ENCODE assay signal across 16 mouse cellular contexts in genomic region chr9:71737257-71738023, GRCm38 (mm10). TPM values are rescaled to one million over a fixed set of nuclear protein-coding genes. Genes with fewer than 3 reads are reported as not detected.
DNase-seq lines count a peak whose midpoint lies in the region; ATAC-seq and TF ChIP-seq lines count a peak whose summit lies in the region.
"Had no signal": no experiment of that assay in that cellular context is flagged by ENCODE, and none has a peak within 500 bp of the region (broad histone marks: within the 10 kb centered on the region; RNA-seq: fewer than 3 reads in every experiment).

No protein-coding gene starts in this region.

- no peak overlapping the region for H3K4me3 ChIP-seq in heart, embryonic 13.5 days
- H3K4me3 ChIP-seq in liver, adult 2 months (ENCODE audit: insufficient read depth, low read depth, low read length): no peak overlapping the region
- H3K4me3 ChIP-seq in liver, postnatal 0 days (ENCODE audit: low read depth, low read length): no peak overlapping the region
- H3K4me3 ChIP-seq: megakaryocyte, embryonic 14.5 days; neural tube, embryonic 12.5 days had no signal

- H3K36me3 ChIP-seq in heart, embryonic 13.5 days: no peaks in the 10 kb centered on the region; the same call in 1 of the 2 replicates
- no peaks in the 10 kb centered on the region for H3K36me3 ChIP-seq in liver, adult 2 months (ENCODE audit: control insufficient read depth, insufficient read depth, low read length)
- H3K36me3 ChIP-seq in liver, postnatal 0 days (replicated peaks; ENCODE audit: insufficient read depth, low read length): no peaks in the 10 kb centered on the region
- H3K36me3 ChIP-seq: neural tube, embryonic 12.5 days had no signal

- H3K79me2 ChIP-seq in liver, adult 2 months (ENCODE audit: control insufficient read depth, insufficient read depth, low read length): peaks cover 44% of the 10 kb centered on the region

- H3K9me3 ChIP-seq in heart, embryonic 13.5 days: no peaks in the 10 kb centered on the region
- no peaks in the 10 kb centered on the region for H3K9me3 ChIP-seq in liver, postnatal 0 days (ENCODE audit: low read length)
- H3K9me3 ChIP-seq: megakaryocyte, embryonic 14.5 days; neural tube, embryonic 12.5 days had no signal

- no peak for DNase-seq in heart, postnatal 4 days
- DNase-seq in liver, adult 2 months (ENCODE audit: extremely low read depth, low read depth, low spot score): peak; percentile 68
- DNase-seq in liver, postnatal 0 days: no peak
- DNase-seq in brain, embryonic 14.5 days (ENCODE audit: low read depth): peak; percentile 24
- peak; percentile 22 for DNase-seq in lung, postnatal 25 days (ENCODE audit: low spot score)
- no peak for DNase-seq in cerebellum, adult 11-12 months
- DNase-seq: adrenal gland, postnatal 14 days; cerebellum, postnatal 10 days; embryo, embryonic 11 days; gastrocnemius, postnatal 14 days had no signal

- H3K4me2 ChIP-seq in heart, embryonic 13.5 days: no peak overlapping the region
- no peak overlapping the region for H3K4me2 ChIP-seq in liver, postnatal 0 days (ENCODE audit: low read depth, low read length)
- H3K4me2 ChIP-seq: neural tube, embryonic 12.5 days had no signal

- H3K27me3 ChIP-seq in heart, embryonic 13.5 days (replicated peaks): no peaks in the 10 kb centered on the region
- no peaks in the 10 kb centered on the region for H3K27me3 ChIP-seq in liver, adult 2 months (ENCODE audit: control insufficient read depth, insufficient read depth, low read length)
- no peaks in the 10 kb centered on the region for H3K27me3 ChIP-seq in liver, postnatal 0 days (ENCODE audit: insufficient read depth, low read length)
- H3K27me3 ChIP-seq: neural tube, embryonic 12.5 days had no signal

- peaks cover 79% of the 10 kb centered on the region for H3K4me1 ChIP-seq in heart, embryonic 13.5 days
- peaks cover 32% of the 10 kb centered on the region for H3K4me1 ChIP-seq in liver, adult 2 months (ENCODE audit: control insufficient read depth, insufficient read depth, low read length)
- H3K4me1 ChIP-seq in liver, postnatal 0 days (ENCODE audit: insufficient read depth): 0 out of 2 replicates have a peak, but pooled peaks cover 3% of the 10 kb centered on the region
- H3K4me1 ChIP-seq: megakaryocyte, embryonic 14.5 days; neural tube, embryonic 12.5 days had no signal

- no peak for ATAC-seq in heart, embryonic 13.5 days (ENCODE audit: extremely low read depth, insufficient number of reproducible peaks, low FRiP score, low TSS enrichment)
- ATAC-seq in liver, postnatal 0 days: no peak
- ATAC-seq: CD4-positive, CD25-positive, alpha-beta regulatory T cell, adult 4 months; inflammation-experienced regulatory T-cells, adult 6 months had no signal

- 62% methylated on average over 3 of the region's 3 CpGs for WGBS in heart, embryonic 13.5 days
- 23% methylated on average over 3 of the region's 3 CpGs for WGBS in liver, adult 2 months
- 68% methylated on average over 3 of the region's 3 CpGs for WGBS in liver, postnatal 0 days (ENCODE audit: insufficient replicate concordance)

- no peak overlapping the region for H3K9ac ChIP-seq in heart, embryonic 13.5 days
- no peak overlapping the region for H3K9ac ChIP-seq in liver, adult 2 months (ENCODE audit: low read depth, low read length)
- no peak overlapping the region for H3K9ac ChIP-seq in liver, postnatal 0 days (replicated peaks)
- H3K9ac ChIP-seq: liver, embryonic 14.5 days; neural tube, embryonic 12.5 days had no signal

- TF ChIP-seq CTCF in liver, adult 2 months (IDR thresholded peaks at IDR 0.05; ENCODE audit: low read depth, low read length): no peak
- TF ChIP-seq CTCF in liver, postnatal 0 days (IDR thresholded peaks at IDR 0.05; ENCODE audit: low read depth): no peak
- TF ChIP-seq CTCF in brain, embryonic 14.5 days (IDR thresholded peaks at IDR 0.05; ENCODE audit: borderline replicate concordance, extremely low read depth, insufficient read depth, insufficient read length): no peak

- TF ChIP-seq POLR2A in liver, adult 2 months (IDR thresholded peaks at IDR 0.05; ENCODE audit: extremely low read depth, insufficient read depth, low read length): no peak
- no peak for TF ChIP-seq POLR2A in brain, embryonic 14.5 days (IDR thresholded peaks at IDR 0.05; ENCODE audit: borderline replicate concordance, extremely low read depth, insufficient read depth, insufficient read length, poor library complexity, severe bottlenecking)

- TF ChIP-seq EP300 in liver, postnatal 0 days (IDR thresholded peaks at IDR 0.05; ENCODE audit: low read depth): no peak

- H3K27ac ChIP-seq in heart, embryonic 13.5 days (replicated peaks): peak overlapping the region; percentile 55
- peak overlapping the region; percentile 69 for H3K27ac ChIP-seq in liver, adult 2 months (replicated peaks; ENCODE audit: insufficient read depth, low read depth, low read length)
- no peak overlapping the region for H3K27ac ChIP-seq in liver, postnatal 0 days (ENCODE audit: low read depth)
- H3K27ac ChIP-seq: liver, embryonic 14.5 days; neural tube, embryonic 12.5 days had no signal

RNA-seq across cellular contexts. Expression of gene Cgnl1, which starts 34.0 kb away (rescaled TPM):
- 38.7 and 41.3 TPM in 2 replicates for polyA plus RNA-seq in heart, embryonic 13.5 days (2015; fragmentation: Nextera tagmentation; extraction: Ambion mirVana)
- total RNA-seq in heart, postnatal 4 days (2021): 10 to 100 TPM; 55.8 to 56.7 TPM
- 22.4 and 25.0 TPM in 2 replicates for total RNA-seq in liver, adult 2 months (2014; rRNA removed)
- polyA plus RNA-seq in liver, adult 2 months (2012; rRNA removed): 16.3 and 17.2 TPM in 2 replicates
- polyA plus RNA-seq in liver, postnatal 0 days (2015; fragmentation: Nextera tagmentation; extraction: Ambion mirVana): 1.7 and 2.2 TPM in 2 replicates
- 3.0 and 8.2 TPM in 2 replicates for polyA plus RNA-seq in brain, embryonic 14.5 days (2012; rRNA removed)
- polyA plus RNA-seq: CD4-positive, CD25-positive, alpha-beta regulatory T cell, adult 4 months; inflammation-experienced regulatory T-cells, adult 6 months had no signal

Comparison
In these comparisons a context has a peak if more than half of its experiments do, and no peak if none do; other contexts are left out.
1. DNase-seq: peak in liver, adult 2 months (single experiment), brain, embryonic 14.5 days (single experiment) and lung, postnatal 25 days (single experiment); none in heart, postnatal 4 days (single experiment), liver, postnatal 0 days (single experiment) and cerebellum, adult 11-12 months (single experiment).